Mouse (Mus musculus): ENCODE data around the gene Ado. TPM values are rescaled to one million over a fixed set of nuclear protein-coding genes. Genes with fewer than 3 reads are reported as not detected.

The Ado gene
- polyA plus RNA-seq (2012; rRNA removed): 15.7 and 24.8 TPM in 2 replicates

- peak; percentile 98 for DNase-seq (ENCODE audit: low read depth)
- TF ChIP-seq POLR2A (IDR thresholded peaks at IDR 0.05; ENCODE audit: borderline replicate concordance, extremely low read depth, insufficient read depth, insufficient read length, poor library complexity, severe bottlenecking) (peak; percentile 88), CTCF (IDR thresholded peaks at IDR 0.05; ENCODE audit: borderline replicate concordance, extremely low read depth, insufficient read depth, insufficient read length) (peak; percentile 38; the same call in 1 of the 2 replicates)
Observed at GRCm38 (mm10) chr10:67548877-67549731, at the start of gene Ado. TSS of gene Ado (minus strand) at chr10:67548955.

- no peak for DNase-seq (ENCODE audit: low read depth)
- TF ChIP-seq CTCF (IDR thresholded peaks at IDR 0.05; ENCODE audit: borderline replicate concordance, extremely low read depth, insufficient read depth, insufficient read length) (no peak), POLR2A (IDR thresholded peaks at IDR 0.05; ENCODE audit: borderline replicate concordance, extremely low read depth, insufficient read depth, insufficient read length, poor library complexity, severe bottlenecking) (no peak)
Observed at GRCm38 (mm10) chr10:67595278-67595677, 46.5 kb upstream of the Ado start.

- TF ChIP-seq POLR2A (IDR thresholded peaks at IDR 0.05; ENCODE audit: borderline replicate concordance, extremely low read depth, insufficient read depth, insufficient read length, poor library complexity, severe bottlenecking) (no peak), CTCF (IDR thresholded peaks at IDR 0.05; ENCODE audit: borderline replicate concordance, extremely low read depth, insufficient read depth, insufficient read length) (no peak)
- no peak for DNase-seq (ENCODE audit: low read depth)
Observed at GRCm38 (mm10) chr10:67585873-67586610, 37.3 kb upstream of the Ado start.

GRCm38 (mm10) chr10:67581698-67582285 lies 33.0 kb upstream of the Ado start:
- DNase-seq (ENCODE audit: low read depth): no peak
- TF ChIP-seq CTCF (IDR thresholded peaks at IDR 0.05; ENCODE audit: borderline replicate concordance, extremely low read depth, insufficient read depth, insufficient read length) (no peak), POLR2A (IDR thresholded peaks at IDR 0.05; ENCODE audit: borderline replicate concordance, extremely low read depth, insufficient read depth, insufficient read length, poor library complexity, severe bottlenecking) (no peak)

GRCm38 (mm10) chr10:67579830-67580229 lies 31.1 kb upstream of the Ado start:
- TF ChIP-seq CTCF (IDR thresholded peaks at IDR 0.05; ENCODE audit: borderline replicate concordance, extremely low read depth, insufficient read depth, insufficient read length): no peak

GRCm38 (mm10) chr10:67573310-67573709 lies 24.6 kb upstream of the Ado start:
- DNase-seq (ENCODE audit: low read depth): peak; percentile 20
- TF ChIP-seq POLR2A (IDR thresholded peaks at IDR 0.05; ENCODE audit: borderline replicate concordance, extremely low read depth, insufficient read depth, insufficient read length, poor library complexity, severe bottlenecking) (no peak), CTCF (IDR thresholded peaks at IDR 0.05; ENCODE audit: borderline replicate concordance, extremely low read depth, insufficient read depth, insufficient read length) (no peak)

More at GRCm38 (mm10) chr10:67579830-67580229, 31.1 kb upstream of the Ado start:
- no peak for DNase-seq (ENCODE audit: low read depth)

- TF ChIP-seq CTCF (IDR thresholded peaks at IDR 0.05; ENCODE audit: borderline replicate concordance, extremely low read depth, insufficient read depth, insufficient read length) (no peak), POLR2A (IDR thresholded peaks at IDR 0.05; ENCODE audit: borderline replicate concordance, extremely low read depth, insufficient read depth, insufficient read length, poor library complexity, severe bottlenecking) (no peak)
- DNase-seq (ENCODE audit: low read depth): no peak
Observed at GRCm38 (mm10) chr10:67571443-67571842, 22.7 kb upstream of the Ado start.

- no peak for DNase-seq (ENCODE audit: low read depth)
- TF ChIP-seq CTCF (IDR thresholded peaks at IDR 0.05; ENCODE audit: borderline replicate concordance, extremely low read depth, insufficient read depth, insufficient read length) (no peak), POLR2A (IDR thresholded peaks at IDR 0.05; ENCODE audit: borderline replicate concordance, extremely low read depth, insufficient read depth, insufficient read length, poor library complexity, severe bottlenecking) (no peak)
Observed at GRCm38 (mm10) chr10:67569539-67569938, 20.8 kb upstream of the Ado start.

- TF ChIP-seq POLR2A (IDR thresholded peaks at IDR 0.05; ENCODE audit: borderline replicate concordance, extremely low read depth, insufficient read depth, insufficient read length, poor library complexity, severe bottlenecking): no peak
- no peak for TF ChIP-seq CTCF (IDR thresholded peaks at IDR 0.05; ENCODE audit: borderline replicate concordance, extremely low read depth, insufficient read depth, insufficient read length)
- peak; percentile 82 for DNase-seq (ENCODE audit: low read depth)
Observed at GRCm38 (mm10) chr10:67566104-67566503, 17.3 kb upstream of the Ado start.

GRCm38 (mm10) chr10:67564509-67564908 lies 15.8 kb upstream of the Ado start:
- no peak for DNase-seq (ENCODE audit: low read depth)
- no peak for TF ChIP-seq POLR2A (IDR thresholded peaks at IDR 0.05; ENCODE audit: borderline replicate concordance, extremely low read depth, insufficient read depth, insufficient read length, poor library complexity, severe bottlenecking)
- no peak for TF ChIP-seq CTCF (IDR thresholded peaks at IDR 0.05; ENCODE audit: borderline replicate concordance, extremely low read depth, insufficient read depth, insufficient read length)

- DNase-seq (ENCODE audit: low read depth): no peak
- TF ChIP-seq POLR2A (IDR thresholded peaks at IDR 0.05; ENCODE audit: borderline replicate concordance, extremely low read depth, insufficient read depth, insufficient read length, poor library complexity, severe bottlenecking) (no peak), CTCF (IDR thresholded peaks at IDR 0.05; ENCODE audit: borderline replicate concordance, extremely low read depth, insufficient read depth, insufficient read length) (no peak)
Observed at GRCm38 (mm10) chr10:67561185-67561584, 12.4 kb upstream of the Ado start.

Measured in brain, embryonic 14.5 days (tissue).